Mouse (Mus musculus) hindbrain, embryonic 16.5 days (tissue): ENCODE data around the gene Slc2a2. TPM values are rescaled to one million over a fixed set of nuclear protein-coding genes. Genes with fewer than 3 reads are reported as not detected.

ENCODE experiments used
- ATAC-seq: fragments of 200-750 bp; cut with Nextera tagmentation; 2 replicates; pipeline ENCODE4 v1.8.0; 2017; ENCODE audit warnings: moderate TSS enrichment, moderate library complexity
- H3K27ac ChIP-seq: fragments of 300-500 bp; sonication (generic); 2 replicates; pipeline ENCODE4 v1.5.1; 2014; ENCODE audit warnings: low read depth, mild to moderate bottlenecking, control low read depth, low read length, moderate library complexity
- H3K27me3 ChIP-seq: fragments of 300-500 bp; sonication (generic); replicated peaks from 2 replicates; pipeline ENCODE4 v1.6.1; 2014; ENCODE audit warnings: low read length; ENCODE audit not compliant: control insufficient read depth, insufficient read depth
- H3K36me3 ChIP-seq: fragments of 300-500 bp; sonication (generic); 2 replicates; pipeline ENCODE4 v1.6.1; 2014; ENCODE audit warnings: mild to moderate bottlenecking, low read length, moderate library complexity, mixed read lengths; ENCODE audit not compliant: control insufficient read depth, insufficient read depth
- H3K4me1 ChIP-seq: fragments of 300-500 bp; sonication (generic); 2 replicates; pipeline ENCODE4 v1.6.1; 2014; ENCODE audit warnings: low read depth, low read length; ENCODE audit not compliant: control insufficient read depth, insufficient read depth
- H3K4me2 ChIP-seq: fragments of 300-500 bp; sonication (generic); 2 replicates; pipeline ENCODE4 v1.6.1; 2014; ENCODE audit warnings: mild to moderate bottlenecking, low read length, control low read depth, moderate library complexity
- H3K4me3 ChIP-seq: fragments of 300-500 bp; sonication (generic); 2 replicates; pipeline ENCODE4 v1.5.1; 2014; ENCODE audit warnings: mild to moderate bottlenecking, low read length, control low read depth, moderate library complexity
- H3K9ac ChIP-seq: fragments of 300-500 bp; sonication (generic); 2 replicates; pipeline ENCODE4 v1.6.1; 2014; ENCODE audit warnings: low read depth, mild to moderate bottlenecking, control low read depth, low read length, moderate library complexity
- H3K9me3 ChIP-seq: fragments of 300-500 bp; sonication (generic); 2 replicates; pipeline ENCODE4 v1.6.1; 2014; ENCODE audit warnings: mild to moderate bottlenecking, low read length, moderate library complexity; ENCODE audit not compliant: control insufficient read depth
- WGBS: fragments of 180-500 bp; shearing (Covaris S2); extraction: QIAGEN DNeasy Blood & Tissue Kit; methylation state at CpG from one replicate; pipeline ENCODE4 v1.1.7; 2014; 5-methylcytosine and 5-hydroxymethylcytosine counted together
- polyA plus RNA-seq: library from polyadenylated mRNA; unstranded; fragments of >200 nt; fragmentation: Nextera tagmentation; extraction: Ambion mirVana; gene quantifications from 2 replicates; pipeline ENCODE4 v1.2.1, GENCODE M21; 2015

The Slc2a2 gene
- polyA plus RNA-seq = 0.08 TPM in 1 of 2 replicates, not detected in the other

DNA sequence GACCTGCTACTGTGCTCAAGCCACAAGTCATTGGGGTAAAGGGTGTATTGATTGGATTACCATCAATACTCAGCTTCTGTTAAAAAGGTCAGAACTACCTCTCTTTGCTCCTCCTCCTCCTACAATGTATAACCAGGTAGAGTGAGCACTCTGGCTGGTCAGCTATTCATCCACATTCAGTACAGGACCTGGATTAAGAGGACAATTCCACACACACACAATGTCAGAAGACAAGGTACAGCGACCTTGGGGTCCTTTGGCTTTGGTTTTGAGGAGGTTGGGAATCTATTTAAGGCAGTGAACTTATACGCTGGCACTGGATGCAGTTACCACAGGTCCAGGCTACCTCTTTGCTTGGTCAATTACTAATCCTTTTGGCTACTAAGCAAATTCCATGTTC lies at the start of gene Slc2a2:
Gene Slc2a2 (plus strand): TSS at position 107 of the 400 bp plus-strand sequence.
- H3K9me3 ChIP-seq = no peaks in the 10 kb centered on the region
- 94% methylated on average over 2 of the region's 2 CpGs for WGBS
- H3K4me1 ChIP-seq = no peaks in the 10 kb centered on the region
- no peak within 1 kb of the TSS for H3K4me2 ChIP-seq
- no peaks in the 10 kb centered on the region for H3K27me3 ChIP-seq
- no peak within 1 kb of the TSS for H3K4me3 ChIP-seq
- H3K9ac ChIP-seq = no peak within 1 kb of the TSS
- ATAC-seq = no peak
- H3K36me3 ChIP-seq = no peaks in the 10 kb centered on the region
- no peak within 1 kb of the TSS for H3K27ac ChIP-seq

DNA sequence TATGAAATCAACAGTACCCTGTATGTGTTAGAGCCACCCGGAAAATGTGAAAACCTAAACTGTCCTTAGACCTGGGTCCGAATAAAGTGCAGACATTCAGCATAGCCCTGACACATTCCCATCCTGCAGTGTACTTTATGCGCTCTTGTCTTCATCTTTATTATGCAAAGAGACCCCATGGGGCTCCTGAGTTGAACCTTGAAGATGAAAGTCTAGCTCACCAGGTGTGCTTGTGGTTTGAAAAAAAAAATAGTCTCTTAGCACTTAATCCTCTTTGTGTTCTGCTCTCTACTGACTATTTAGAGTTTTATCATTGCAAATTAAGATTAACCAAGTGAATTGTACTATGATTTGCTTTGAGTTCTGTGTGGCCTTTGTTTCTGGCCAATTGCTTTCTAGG lies 45.1 kb upstream of the Slc2a2 start:
- Histone ChIP-seq H3K27ac (no peak overlapping the region), H3K9ac (no peak overlapping the region), H3K4me3 (no peak overlapping the region), H3K4me2 (no peak overlapping the region), H3K36me3 (peaks cover 39% of the 10 kb centered on the region), H3K4me1 (no peaks in the 10 kb centered on the region), H3K9me3 (no peaks in the 10 kb centered on the region), H3K27me3 (no peaks in the 10 kb centered on the region)
- no peak for ATAC-seq
- 57% methylated on average over 3 of the region's 3 CpGs for WGBS

- Histone ChIP-seq H3K9ac (no peak overlapping the region), H3K27me3 (no peaks in the 10 kb centered on the region), H3K4me2 (no peak overlapping the region), H3K4me3 (no peak overlapping the region), H3K9me3 (no peaks in the 10 kb centered on the region), H3K4me1 (no peaks in the 10 kb centered on the region), H3K27ac (no peak overlapping the region), H3K36me3 (peaks cover 42% of the 10 kb centered on the region)
- no peak for ATAC-seq
- 67% methylated on average over 3 of the region's 3 CpGs for WGBS
These were observed 44.7 kb upstream of the Slc2a2 start for GRCm38 (mm10) chr3:28653043-28653442.

DNA sequence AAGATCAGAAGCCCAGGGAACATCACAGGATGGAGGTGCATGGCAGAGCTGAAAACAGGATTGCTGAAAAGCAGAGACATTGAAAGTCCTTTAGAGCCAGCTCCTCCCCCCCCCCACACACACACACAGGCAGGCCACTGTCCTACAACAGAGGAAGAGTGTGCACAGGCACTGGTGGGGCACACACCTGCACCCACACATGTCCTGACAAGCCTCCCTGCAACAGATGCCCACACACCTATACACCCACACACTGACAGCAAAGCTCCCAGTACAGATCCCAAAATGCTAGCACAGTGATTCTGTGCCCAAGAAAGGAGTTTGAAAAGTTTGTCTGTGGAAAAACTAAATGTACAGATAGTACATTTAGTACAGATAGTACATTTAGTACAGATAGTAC lies 43.0 kb upstream of the Slc2a2 start:
- no peaks in the 10 kb centered on the region for H3K4me1 ChIP-seq
- H3K9ac ChIP-seq = no peak overlapping the region
- H3K9me3 ChIP-seq = no peaks in the 10 kb centered on the region
- H3K36me3 ChIP-seq = peaks cover 32% of the 10 kb centered on the region
- H3K4me3 ChIP-seq = no peak overlapping the region
- no peak for ATAC-seq
- no peaks in the 10 kb centered on the region for H3K27me3 ChIP-seq
- no peak overlapping the region for H3K4me2 ChIP-seq
- no peak overlapping the region for H3K27ac ChIP-seq

DNA sequence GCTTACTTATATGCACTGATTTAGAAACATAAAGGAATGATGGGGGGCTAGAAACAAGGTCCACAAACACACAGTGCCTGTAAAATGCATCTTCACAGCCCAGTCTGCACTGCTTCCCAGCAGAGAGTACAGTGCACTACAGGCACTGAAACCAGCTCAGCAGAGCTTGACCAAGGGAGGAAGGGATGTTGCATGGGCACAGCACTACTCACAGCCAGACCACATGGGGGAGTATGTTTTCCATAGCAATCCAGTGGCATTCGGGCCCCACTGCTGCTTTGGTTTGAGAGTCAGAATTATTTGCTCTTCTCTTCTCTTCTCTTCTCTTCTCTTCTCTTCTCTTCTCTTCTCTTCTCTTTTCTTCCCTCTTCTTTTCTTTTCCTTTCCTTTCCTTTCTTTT lies 39.4 kb upstream of the Slc2a2 start:
- Histone ChIP-seq H3K36me3 (peaks cover 21% of the 10 kb centered on the region), H3K4me3 (no peak overlapping the region), H3K27me3 (no peaks in the 10 kb centered on the region), H3K9ac (no peak overlapping the region), H3K4me1 (no peaks in the 10 kb centered on the region), H3K9me3 (no peaks in the 10 kb centered on the region), H3K27ac (no peak overlapping the region), H3K4me2 (no peak overlapping the region)
- no peak for ATAC-seq
- 44% methylated on average over 1 of the region's 1 CpGs for WGBS

DNA sequence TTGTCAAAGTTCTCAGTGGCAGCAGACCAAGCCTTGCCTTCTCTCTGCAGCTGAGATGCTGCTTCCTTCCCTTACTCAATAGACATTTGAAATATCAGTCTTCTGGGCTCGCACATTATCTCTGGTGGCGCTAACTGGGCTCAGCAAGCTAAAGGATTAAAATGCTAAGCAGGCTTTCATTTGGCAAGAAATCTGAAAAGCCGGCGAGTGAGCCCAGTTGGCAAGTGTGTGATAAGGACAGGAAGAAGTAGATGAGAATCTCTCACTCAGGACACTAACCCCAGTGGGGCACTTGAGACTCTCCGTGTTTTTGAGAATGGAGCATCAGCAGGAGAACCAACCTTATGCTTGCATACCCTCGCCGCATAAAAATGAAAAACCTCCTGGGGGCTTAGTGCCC lies 16.9 kb upstream of the Slc2a2 start:
- 54% methylated on average over 7 of the region's 7 CpGs for WGBS
- Histone ChIP-seq H3K4me1 (no peaks in the 10 kb centered on the region), H3K4me2 (no peak overlapping the region), H3K4me3 (no peak overlapping the region), H3K36me3 (no peaks in the 10 kb centered on the region), H3K9ac (no peak overlapping the region; the same call in 1 of the 2 replicates), H3K27me3 (no peaks in the 10 kb centered on the region), H3K9me3 (no peaks in the 10 kb centered on the region), H3K27ac (no peak overlapping the region)
- ATAC-seq = no peak

DNA sequence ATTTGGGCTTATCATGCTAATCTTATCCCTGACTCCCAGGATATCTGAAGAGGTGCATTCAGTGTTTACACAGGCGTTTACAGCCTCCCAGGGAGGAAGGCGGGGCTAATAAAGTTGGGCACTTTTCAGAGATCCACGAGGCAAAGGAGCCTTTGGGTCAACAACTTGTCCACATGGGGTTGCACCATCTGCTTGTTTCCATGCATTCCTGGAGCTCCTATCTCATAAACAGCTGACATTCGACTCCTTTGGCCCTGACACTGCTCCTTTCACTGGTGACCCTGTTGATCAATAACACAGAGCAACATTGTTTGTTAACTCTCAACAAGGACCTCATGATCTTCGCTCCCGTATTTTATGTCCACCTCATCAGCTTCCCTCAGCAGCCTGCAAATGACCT lies 15.8 kb upstream of the Slc2a2 start:
- Histone ChIP-seq H3K36me3 (no peaks in the 10 kb centered on the region), H3K4me3 (no peak overlapping the region)
- WGBS = 32% methylated on average over 6 of the region's 6 CpGs

DNA sequence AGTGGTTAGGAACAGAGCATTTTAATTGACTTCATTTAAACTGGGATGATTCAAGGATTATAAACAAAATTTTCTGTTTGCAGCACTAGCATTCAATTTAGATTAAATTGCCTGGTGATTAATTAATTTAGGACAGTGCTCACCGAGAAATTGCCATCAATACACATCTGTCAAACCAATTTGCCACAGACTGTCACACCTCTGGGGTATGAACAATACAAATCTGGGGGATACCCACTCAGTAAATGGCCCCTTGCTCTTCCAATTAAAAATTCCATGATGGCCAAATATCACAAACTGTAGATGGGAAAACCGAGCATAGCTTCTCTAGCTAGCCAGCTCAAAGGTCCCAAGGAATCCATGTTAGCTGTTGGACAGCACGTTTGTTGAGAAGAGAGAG lies 15.3 kb upstream of the Slc2a2 start:
- H3K4me1 ChIP-seq = no peaks in the 10 kb centered on the region
- no peak overlapping the region for H3K4me2 ChIP-seq
- 42% methylated on average over 3 of the region's 3 CpGs for WGBS
- H3K27ac ChIP-seq = no peak overlapping the region
- ATAC-seq = no peak
- H3K4me3 ChIP-seq = no peak overlapping the region
- no peaks in the 10 kb centered on the region for H3K9me3 ChIP-seq
- H3K9ac ChIP-seq = no peak overlapping the region
- H3K27me3 ChIP-seq = no peaks in the 10 kb centered on the region
- no peaks in the 10 kb centered on the region for H3K36me3 ChIP-seq

More for the DNA sequence above, 15.8 kb upstream of the Slc2a2 start:
- H3K9me3 ChIP-seq = no peaks in the 10 kb centered on the region
- H3K27me3 ChIP-seq = no peaks in the 10 kb centered on the region
- H3K4me2 ChIP-seq = no peak overlapping the region
- no peaks in the 10 kb centered on the region for H3K4me1 ChIP-seq
- no peak for ATAC-seq
- H3K9ac ChIP-seq = no peak overlapping the region
- H3K27ac ChIP-seq = no peak overlapping the region

DNA sequence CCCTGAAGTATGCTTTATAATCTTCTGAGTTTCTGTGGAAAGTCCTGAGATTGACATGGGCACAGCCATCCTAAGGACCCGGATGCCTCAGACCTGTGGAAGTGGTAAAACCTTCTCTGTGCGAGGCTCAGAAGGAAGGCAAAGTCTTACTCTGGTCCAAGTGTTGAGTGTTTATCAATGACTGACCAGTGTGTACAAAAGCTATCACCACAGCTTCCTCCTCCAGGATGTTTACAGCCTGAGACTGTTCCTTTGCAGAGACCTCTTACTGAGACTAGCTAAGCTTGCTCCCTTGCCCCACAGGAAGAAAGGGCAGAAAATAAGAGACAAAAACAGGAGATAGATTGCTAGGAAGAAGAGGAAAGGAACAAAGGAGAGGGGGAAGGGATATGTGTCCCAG lies 12.2 kb upstream of the Slc2a2 start:
- Histone ChIP-seq H3K4me1 (no peaks in the 10 kb centered on the region), H3K4me2 (no peak overlapping the region), H3K27me3 (no peaks in the 10 kb centered on the region), H3K27ac (no peak overlapping the region), H3K9ac (no peak overlapping the region), H3K9me3 (no peaks in the 10 kb centered on the region), H3K36me3 (no peaks in the 10 kb centered on the region), H3K4me3 (no peak overlapping the region)
- ATAC-seq = no peak
- 94% methylated on average over 2 of the region's 2 CpGs for WGBS

DNA sequence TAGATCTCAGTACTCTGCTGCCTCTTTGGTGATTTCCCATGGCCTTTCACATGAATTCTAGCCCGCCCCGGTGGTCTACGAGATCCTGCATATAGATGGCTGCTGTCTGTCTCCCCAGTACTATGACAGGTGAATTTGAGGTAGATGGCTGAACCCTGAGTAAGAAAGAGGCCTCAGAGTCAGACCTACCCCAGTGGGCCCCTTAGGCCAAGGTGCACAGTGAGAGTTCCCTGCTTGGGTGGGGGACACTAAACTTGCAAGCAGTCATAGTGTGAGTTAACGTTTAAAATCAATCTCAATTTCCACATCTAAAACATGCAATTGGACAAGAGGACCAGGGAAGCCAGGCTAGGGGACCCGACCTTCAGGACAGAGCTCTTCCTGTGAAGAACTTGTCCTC lies 2.9 kb upstream of the Slc2a2 start:
- Histone ChIP-seq H3K4me2 (no peak overlapping the region), H3K9me3 (no peaks in the 10 kb centered on the region), H3K9ac (no peak overlapping the region), H3K36me3 (no peaks in the 10 kb centered on the region), H3K4me1 (no peaks in the 10 kb centered on the region), H3K4me3 (no peak overlapping the region), H3K27ac (no peak overlapping the region), H3K27me3 (no peaks in the 10 kb centered on the region)
- no peak for ATAC-seq
- WGBS = 93% methylated on average over 5 of the region's 5 CpGs
